Mouse (Mus musculus): ENCODE data around the gene Thap8. TPM values are rescaled to one million over a fixed set of nuclear protein-coding genes. Genes with fewer than 3 reads are reported as not detected.

Thap8 gene
- total RNA-seq, 2 experiments from 2014 or later = 0.46 to 0.56 TPM

- DNase-seq = peak in 1 of 2 experiments; percentile 31
Observed at GRCm38 (mm10) chr7:30315559-30316529, 36.0 kb downstream of the Thap8 start.

GRCm38 (mm10) chr7:30318142-30318541, 38.2 kb downstream of the Thap8 start:
- no peak for DNase-seq

- DNase-seq = no peak
Observed at GRCm38 (mm10) chr7:30320946-30321345, 41.1 kb downstream of the Thap8 start.

- DNase-seq = peak; percentile 81 to 89
Observed at GRCm38 (mm10) chr7:30321539-30322284, 41.8 kb downstream of the Thap8 start, which contains the start of gene E130208F15Rik. Gene E130208F15Rik (plus strand): TSS chr7:30321740.

- peak; percentile 98 for DNase-seq
Observed at GRCm38 (mm10) chr7:30322285-30322667, 42.4 kb downstream of the Thap8 start.

GRCm38 (mm10) chr7:30322865-30323264, 43.0 kb downstream of the Thap8 start:
- no peak for DNase-seq

- no peak for DNase-seq
Observed at GRCm38 (mm10) chr7:30323795-30324194, 43.9 kb downstream of the Thap8 start, which contains the start of gene Sdhaf1. Gene Sdhaf1 (minus strand): TSS chr7:30323895.

- DNase-seq = no peak
Observed at GRCm38 (mm10) chr7:30324300-30324944, 44.5 kb downstream of the Thap8 start.

- peak; percentile 35 to 41 for DNase-seq
Observed at GRCm38 (mm10) chr7:30325364-30325763, 45.5 kb downstream of the Thap8 start.

- DNase-seq = no peak
Observed at GRCm38 (mm10) chr7:30326427-30326826, 46.5 kb downstream of the Thap8 start.

GRCm38 (mm10) chr7:30327140-30327539, 47.2 kb downstream of the Thap8 start:
- DNase-seq = no peak

GRCm38 (mm10) chr7:30328379-30328778, 48.5 kb downstream of the Thap8 start:
- DNase-seq = no peak

- peak; percentile 72 to 82 for DNase-seq
Observed at GRCm38 (mm10) chr7:30331887-30332286, 52.0 kb downstream of the Thap8 start.

GRCm38 (mm10) chr7:30332622-30333259, 52.8 kb downstream of the Thap8 start:
- no peak for DNase-seq

- DNase-seq = peak; percentile 89 to 91
Observed at GRCm38 (mm10) chr7:30333436-30333835, 53.5 kb downstream of the Thap8 start.

GRCm38 (mm10) chr7:30334563-30334962, 54.7 kb downstream of the Thap8 start:
- DNase-seq = no peak

- no peak for DNase-seq
Observed at GRCm38 (mm10) chr7:30335688-30336087, 55.8 kb downstream of the Thap8 start.

- peak; percentile 82 to 84 for DNase-seq
Observed at GRCm38 (mm10) chr7:30336384-30336783, 56.5 kb downstream of the Thap8 start.

GRCm38 (mm10) chr7:30339432-30340109, 59.7 kb downstream of the Thap8 start:
- DNase-seq = no peak
